Mouse (Mus musculus): Measurements from ENCODE around the gene Plp2. TPM values are rescaled to one million over a fixed set of nuclear protein-coding genes. Genes with fewer than 3 reads are reported as not detected.
"Not testable (repeated sequence)": the region's sequence is repeated elsewhere in the genome, so short reads cannot be mapped to it uniquely, and the experiment has no call there.

Plp2 gene
- polyA plus RNA-seq (2014; fragmentation: Nextera tagmentation; extraction: Ambion mirVana), result 171 and 181 TPM in 2 replicates

DNA sequence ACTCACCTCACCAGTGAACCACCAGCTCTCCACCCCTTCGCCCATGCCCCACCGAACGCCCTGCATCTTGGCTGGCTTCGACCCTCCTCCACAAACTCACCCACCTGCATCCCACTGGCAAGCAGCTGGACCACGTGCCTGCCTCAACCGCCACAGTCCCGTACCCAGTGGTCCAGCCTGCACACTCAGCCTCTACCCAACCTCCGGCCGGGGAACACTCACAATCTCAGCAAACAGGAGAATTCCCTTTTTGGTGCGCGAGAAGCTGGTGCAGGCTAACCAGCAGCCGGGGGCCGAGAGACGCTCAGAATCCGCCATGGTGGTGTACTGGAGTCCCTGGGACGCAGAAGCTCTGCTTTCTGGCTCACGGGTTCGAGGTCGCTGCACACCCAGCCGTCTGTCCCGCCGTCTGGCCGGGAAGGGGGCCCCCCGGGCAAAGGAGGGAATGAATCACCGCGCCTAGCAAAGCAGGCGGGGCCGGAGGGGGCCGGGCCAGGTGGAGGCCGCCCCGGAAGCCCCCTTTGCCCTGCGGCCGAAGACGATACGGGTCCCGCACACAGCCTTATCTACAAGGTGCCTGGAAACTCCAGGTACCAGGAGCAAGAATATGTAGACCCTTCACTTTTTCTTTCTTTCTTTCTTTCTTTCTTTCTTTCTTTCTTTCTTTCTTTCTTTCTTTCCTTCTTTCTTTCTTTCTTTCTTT, at the start of gene Plp2:
TSS of gene Plp2 (minus strand) at position 470 of the 703 bp plus-strand sequence.
- H3K36me3 ChIP-seq (ENCODE audit: control insufficient read depth, insufficient read depth, low read length), result no peaks in the 10 kb centered on the region
- peak within 1 kb of the TSS; percentile 64; the same call in 1 of the 2 replicates for H3K27ac ChIP-seq (ENCODE audit: low read depth, low read length)
- H3K4me3 ChIP-seq (ENCODE audit: low read depth, low read length), result peak within 1 kb of the TSS; percentile 61

DNA sequence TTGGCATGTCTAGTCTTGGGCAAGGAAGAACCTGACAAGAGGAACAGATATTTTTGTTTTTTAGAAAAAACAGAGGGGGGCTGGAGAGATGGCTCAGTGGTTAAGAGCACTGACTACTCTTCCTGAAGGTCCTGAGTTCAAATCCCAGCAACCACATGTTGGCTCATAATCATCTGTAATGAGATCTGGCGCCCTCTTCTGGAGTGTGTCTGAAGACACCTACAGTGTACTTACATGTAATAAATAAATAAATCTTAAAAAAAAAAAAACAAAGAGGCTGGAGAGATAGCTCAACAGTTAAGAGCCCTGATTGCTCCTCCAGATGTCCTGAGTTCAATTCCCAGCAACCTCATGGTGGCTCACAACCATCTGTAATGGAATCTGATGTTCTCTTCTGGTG, 44.9 kb upstream of the Plp2 start:
- H3K27ac ChIP-seq (ENCODE audit: low read depth, low read length); H3K4me1 ChIP-seq (ENCODE audit: control insufficient read depth, insufficient read depth, low read length); H3K9ac ChIP-seq (ENCODE audit: low read depth, low read length); H3K27me3 ChIP-seq (ENCODE audit: control insufficient read depth, insufficient read depth, low read length); H3K4me3 ChIP-seq (ENCODE audit: low read depth, low read length); H3K9me3 ChIP-seq (replicated peaks; ENCODE audit: control insufficient read depth, low read length); H3K4me2 ChIP-seq; ATAC-seq (replicated peaks; ENCODE audit: insufficient number of reproducible peaks, low FRiP score, low TSS enrichment); H3K36me3 ChIP-seq (ENCODE audit: control insufficient read depth, insufficient read depth, low read length): not testable (repeated sequence)
- 53% methylated on average over 1 of the region's 1 CpGs for WGBS (ENCODE audit: insufficient replicate concordance)

More for the DNA sequence above, at the start of gene Plp2:
- Histone ChIP-seq H3K27me3 (ENCODE audit: control insufficient read depth, insufficient read depth, low read length) (no peaks in the 10 kb centered on the region), H3K9me3 (replicated peaks; ENCODE audit: control insufficient read depth, low read length) (no peaks in the 10 kb centered on the region), H3K9ac (ENCODE audit: low read depth, low read length) (peak within 1 kb of the TSS; percentile 72), H3K4me1 (ENCODE audit: control insufficient read depth, insufficient read depth, low read length) (peaks cover 5% of the 10 kb centered on the region; the same call in 1 of the 2 replicates), H3K4me2 (peak within 1 kb of the TSS; percentile 59)
- 18% methylated on average over 36 of the region's 36 CpGs for WGBS (ENCODE audit: insufficient replicate concordance)
- no peak; the same call in 1 of the 2 replicates for ATAC-seq (replicated peaks; ENCODE audit: insufficient number of reproducible peaks, low FRiP score, low TSS enrichment)

DNA sequence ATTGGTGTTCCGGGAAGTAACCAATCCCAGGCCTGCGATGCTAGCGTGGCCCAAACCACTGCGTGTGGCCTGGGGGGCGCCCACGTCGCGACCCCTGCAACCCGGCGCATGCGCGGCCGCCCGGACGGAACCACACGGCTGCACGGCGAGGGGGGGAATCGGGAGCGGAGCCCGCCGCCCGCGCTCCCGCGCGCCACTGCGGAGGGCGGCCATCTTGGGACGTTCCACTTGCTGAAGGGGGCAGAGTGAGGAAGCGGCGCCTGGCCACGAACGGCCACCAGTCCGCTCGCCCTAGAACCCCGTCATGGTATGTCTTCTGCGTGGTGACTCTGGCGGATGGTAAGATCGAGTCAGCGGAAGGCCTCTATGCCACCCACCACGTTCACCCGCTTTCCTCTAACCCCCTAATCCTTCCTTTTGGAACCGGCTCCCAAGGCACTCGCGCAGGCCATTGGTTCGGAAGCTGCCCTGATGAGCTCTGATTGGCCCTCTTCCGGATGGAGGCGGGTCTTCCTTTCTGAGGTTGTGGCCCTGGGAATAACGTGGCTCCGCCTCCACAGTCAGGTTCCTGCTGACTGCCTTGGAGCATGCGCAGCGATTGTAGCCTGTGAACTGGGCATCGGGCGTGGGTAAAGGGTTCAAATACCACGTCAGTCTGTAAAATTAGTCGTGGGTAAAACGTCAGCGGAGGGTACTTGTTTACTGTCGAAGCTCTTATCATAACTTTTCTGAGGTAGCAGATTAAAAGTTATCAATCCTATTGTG, 43.1 kb upstream of the Plp2 start, which contains the start of gene Wdr45:
TSS of gene Wdr45 (plus strand) at position 199 of the 765 bp plus-strand sequence.
- Histone ChIP-seq H3K4me3 (ENCODE audit: low read depth, low read length) (peak within 1 kb of the TSS; percentile 37), H3K4me2 (peak within 1 kb of the TSS; percentile 61), H3K9ac (ENCODE audit: low read depth, low read length) (0 out of 2 replicates have a peak within 1 kb of the TSS, but pooled peaks have one; percentile 46)
- not testable (repeated sequence) for H3K27me3 ChIP-seq (ENCODE audit: control insufficient read depth, insufficient read depth, low read length); H3K36me3 ChIP-seq (ENCODE audit: control insufficient read depth, insufficient read depth, low read length); H3K9me3 ChIP-seq (replicated peaks; ENCODE audit: control insufficient read depth, low read length); H3K4me1 ChIP-seq (ENCODE audit: control insufficient read depth, insufficient read depth, low read length); H3K27ac ChIP-seq (ENCODE audit: low read depth, low read length)
- ATAC-seq (replicated peaks; ENCODE audit: insufficient number of reproducible peaks, low FRiP score, low TSS enrichment), result peak; percentile 95
- 16% methylated on average over 35 of the region's 60 CpGs for WGBS (ENCODE audit: insufficient replicate concordance)

DNA sequence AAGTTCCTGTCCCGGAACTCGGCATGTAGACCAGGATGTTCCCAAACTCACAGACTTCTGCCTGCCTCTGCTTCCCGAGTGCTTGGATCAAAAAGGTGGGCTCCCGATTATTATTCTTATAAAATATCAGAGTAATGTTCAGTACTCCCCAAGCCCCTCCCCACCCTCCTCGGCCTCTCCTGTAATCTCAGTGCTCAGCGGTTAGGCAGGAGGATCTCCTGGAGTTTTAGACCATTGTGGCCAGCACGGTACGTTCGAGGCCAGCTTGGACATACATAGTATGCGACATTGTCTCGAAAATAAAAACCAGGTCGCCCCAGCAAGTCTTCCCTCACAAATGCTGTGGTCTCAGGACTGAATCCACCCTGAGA, 42.6 kb upstream of the Plp2 start:
- H3K27me3 ChIP-seq (ENCODE audit: control insufficient read depth, insufficient read depth, low read length); H3K9me3 ChIP-seq (replicated peaks; ENCODE audit: control insufficient read depth, low read length); H3K36me3 ChIP-seq (ENCODE audit: control insufficient read depth, insufficient read depth, low read length); H3K4me1 ChIP-seq (ENCODE audit: control insufficient read depth, insufficient read depth, low read length); H3K27ac ChIP-seq (ENCODE audit: low read depth, low read length); ATAC-seq (replicated peaks; ENCODE audit: insufficient number of reproducible peaks, low FRiP score, low TSS enrichment): not testable (repeated sequence)
- Histone ChIP-seq H3K4me3 (ENCODE audit: low read depth, low read length) (peak overlapping the region; percentile 37), H3K9ac (ENCODE audit: low read depth, low read length) (0 out of 2 replicates have a peak overlapping the region, but pooled peaks have one; percentile 46), H3K4me2 (peak overlapping the region; percentile 61)
- 31% methylated on average over 4 of the region's 12 CpGs for WGBS (ENCODE audit: insufficient replicate concordance)

DNA sequence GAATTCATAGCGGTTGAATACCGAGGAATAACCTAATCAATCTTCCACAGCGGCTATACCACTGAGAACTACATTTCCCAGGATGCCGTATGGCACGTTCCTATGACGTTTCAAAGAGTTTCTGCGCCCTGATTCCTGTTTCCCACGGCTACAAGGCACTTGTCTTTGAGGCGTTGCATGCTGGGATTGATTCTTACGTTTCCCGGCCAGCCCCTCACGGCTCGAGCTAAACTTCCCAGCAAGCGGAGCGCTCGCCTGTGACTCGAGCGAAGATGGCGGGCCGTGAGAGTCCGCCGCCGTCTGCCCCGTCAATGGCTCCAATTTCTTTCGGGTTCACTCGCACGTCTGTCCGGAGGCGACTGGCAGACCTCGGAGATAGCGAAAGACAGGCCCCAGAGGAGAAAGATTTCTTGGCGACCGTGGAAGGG, 25.8 kb upstream of the Plp2 start, which contains the start of gene Gpkow:
TSS of gene Gpkow (plus strand) at position 178 of the 428 bp plus-strand sequence.
- Histone ChIP-seq H3K9ac (ENCODE audit: low read depth, low read length) (peak within 1 kb of the TSS; percentile 75), H3K9me3 (replicated peaks; ENCODE audit: control insufficient read depth, low read length) (no peaks in the 10 kb centered on the region), H3K36me3 (ENCODE audit: control insufficient read depth, insufficient read depth, low read length) (no peaks in the 10 kb centered on the region; the same call in 1 of the 2 replicates), H3K27ac (ENCODE audit: low read depth, low read length) (no peak within 1 kb of the TSS; the same call in 1 of the 2 replicates), H3K4me3 (ENCODE audit: low read depth, low read length) (peak within 1 kb of the TSS; percentile 67), H3K4me2 (peak within 1 kb of the TSS; percentile 67), H3K27me3 (ENCODE audit: control insufficient read depth, insufficient read depth, low read length) (no peaks in the 10 kb centered on the region), H3K4me1 (ENCODE audit: control insufficient read depth, insufficient read depth, low read length) (no peaks in the 10 kb centered on the region)
- peak; percentile 85 for ATAC-seq (replicated peaks; ENCODE audit: insufficient number of reproducible peaks, low FRiP score, low TSS enrichment)
- WGBS (ENCODE audit: insufficient replicate concordance), result 9% methylated on average over 33 of the region's 33 CpGs

DNA sequence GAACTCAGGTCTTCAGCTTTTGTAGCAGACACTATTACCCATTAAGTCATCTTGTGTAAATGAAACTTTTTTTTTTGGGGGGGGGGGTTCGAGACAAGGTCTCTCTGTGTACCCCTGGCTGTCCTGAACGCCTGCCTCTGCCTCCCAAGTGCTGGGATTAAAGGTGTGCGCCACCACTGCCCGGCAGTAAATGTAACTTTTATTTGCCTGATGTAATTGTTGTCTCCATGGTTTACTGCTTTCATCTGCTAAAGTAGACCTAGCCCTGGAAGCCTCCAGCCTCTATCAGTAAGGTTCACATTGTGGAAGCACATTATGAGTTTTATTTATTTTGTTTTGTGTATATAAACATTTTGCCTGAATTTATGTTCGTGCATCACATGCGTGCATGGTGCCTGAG, 25.3 kb upstream of the Plp2 start:
- 38% methylated on average over 6 of the region's 6 CpGs for WGBS (ENCODE audit: insufficient replicate concordance)
- Histone ChIP-seq H3K4me1 (ENCODE audit: control insufficient read depth, insufficient read depth, low read length) (no peaks in the 10 kb centered on the region), H3K4me3 (ENCODE audit: low read depth, low read length) (peak overlapping the region; percentile 67; the same call in 1 of the 2 replicates), H3K27me3 (ENCODE audit: control insufficient read depth, insufficient read depth, low read length) (no peaks in the 10 kb centered on the region), H3K36me3 (ENCODE audit: control insufficient read depth, insufficient read depth, low read length) (no peaks in the 10 kb centered on the region; the same call in 1 of the 2 replicates), H3K27ac (ENCODE audit: low read depth, low read length) (no peak overlapping the region), H3K9me3 (replicated peaks; ENCODE audit: control insufficient read depth, low read length) (no peaks in the 10 kb centered on the region), H3K4me2 (peak overlapping the region; percentile 51), H3K9ac (ENCODE audit: low read depth, low read length) (no peak overlapping the region)
- ATAC-seq (replicated peaks; ENCODE audit: insufficient number of reproducible peaks, low FRiP score, low TSS enrichment), result no peak

DNA sequence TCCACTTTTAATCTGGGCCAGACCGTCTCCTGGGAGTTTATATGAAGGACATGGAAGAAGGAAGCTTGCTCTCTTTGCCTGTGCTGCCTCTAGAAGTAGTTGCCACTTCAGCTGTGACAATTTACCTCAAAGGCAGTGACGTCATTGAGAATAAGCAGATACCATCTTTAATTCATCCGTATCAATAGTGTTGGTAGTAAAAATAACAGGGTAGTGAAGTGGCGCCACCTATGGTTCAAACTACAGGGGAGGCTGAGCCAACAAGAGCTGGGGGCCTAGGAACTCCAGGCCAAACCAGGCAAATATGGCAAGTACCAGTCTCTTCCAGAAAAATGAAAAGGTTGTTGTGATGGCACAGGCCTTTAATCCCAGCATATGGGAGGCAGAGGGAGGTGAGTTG, 21.7 kb upstream of the Plp2 start:
- Histone ChIP-seq H3K4me3 (ENCODE audit: low read depth, low read length) (no peak overlapping the region), H3K4me2 (no peak overlapping the region), H3K27me3 (ENCODE audit: control insufficient read depth, insufficient read depth, low read length) (no peaks in the 10 kb centered on the region), H3K9me3 (replicated peaks; ENCODE audit: control insufficient read depth, low read length) (no peaks in the 10 kb centered on the region), H3K36me3 (ENCODE audit: control insufficient read depth, insufficient read depth, low read length) (no peaks in the 10 kb centered on the region), H3K27ac (ENCODE audit: low read depth, low read length) (no peak overlapping the region), H3K4me1 (ENCODE audit: control insufficient read depth, insufficient read depth, low read length) (no peaks in the 10 kb centered on the region), H3K9ac (ENCODE audit: low read depth, low read length) (no peak overlapping the region)
- ATAC-seq (replicated peaks; ENCODE audit: insufficient number of reproducible peaks, low FRiP score, low TSS enrichment), result no peak
- WGBS (ENCODE audit: insufficient replicate concordance), result 33% methylated on average over 4 of the region's 4 CpGs

DNA sequence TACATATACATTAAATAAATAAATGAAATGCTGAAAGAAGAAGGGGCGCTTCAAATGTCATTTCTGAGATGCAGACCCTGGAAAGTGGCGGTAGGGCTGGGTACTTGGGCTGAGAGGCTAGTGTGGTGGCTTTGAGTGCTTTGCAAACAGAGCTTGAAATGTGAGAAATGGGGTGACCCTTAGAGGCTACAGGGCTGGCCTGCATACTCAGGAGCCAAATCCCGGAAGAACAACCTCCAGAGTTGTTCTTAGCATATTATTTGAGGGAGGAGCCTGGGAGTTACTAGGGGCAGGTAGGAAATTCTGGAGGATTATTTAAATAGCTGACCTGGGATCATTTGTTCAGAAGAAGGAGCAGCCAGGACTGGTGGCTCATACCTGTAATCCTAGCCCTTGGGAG, 19.3 kb upstream of the Plp2 start:
- H3K4me2 ChIP-seq, result no peak overlapping the region
- no peaks in the 10 kb centered on the region for H3K4me1 ChIP-seq (ENCODE audit: control insufficient read depth, insufficient read depth, low read length)
- WGBS (ENCODE audit: insufficient replicate concordance), result 52% methylated on average over 3 of the region's 3 CpGs
- ATAC-seq (replicated peaks; ENCODE audit: insufficient number of reproducible peaks, low FRiP score, low TSS enrichment), result no peak
- no peak overlapping the region for H3K9ac ChIP-seq (ENCODE audit: low read depth, low read length)
- H3K36me3 ChIP-seq (ENCODE audit: control insufficient read depth, insufficient read depth, low read length), result no peaks in the 10 kb centered on the region
- H3K9me3 ChIP-seq (replicated peaks; ENCODE audit: control insufficient read depth, low read length), result no peaks in the 10 kb centered on the region
- H3K4me3 ChIP-seq (ENCODE audit: low read depth, low read length), result no peak overlapping the region
- no peaks in the 10 kb centered on the region for H3K27me3 ChIP-seq (ENCODE audit: control insufficient read depth, insufficient read depth, low read length)
- H3K27ac ChIP-seq (ENCODE audit: low read depth, low read length), result no peak overlapping the region

Measured in heart, embryonic 11.5 days (tissue).